Mouse (Mus musculus) kidney, embryonic 16.5 days (tissue): ENCODE data around the gene Sfxn5. TPM values are rescaled to one million over a fixed set of nuclear protein-coding genes. Genes with fewer than 3 reads are reported as not detected.

ENCODE experiments used
- ATAC-seq: fragments of 200-750 bp; cut with Nextera tagmentation; 2 replicates; pipeline ENCODE4 v1.8.0; 2017; ENCODE audit warnings: moderate TSS enrichment; ENCODE audit not compliant: low FRiP score, low TSS enrichment
- H3K27ac ChIP-seq: fragments of 300-500 bp; sonication (generic); 2 replicates; pipeline ENCODE4 v1.5.1; 2014; ENCODE audit warnings: low read length
- H3K27me3 ChIP-seq: fragments of 300-500 bp; sonication (generic); 2 replicates; pipeline ENCODE4 v1.6.1; 2014; ENCODE audit warnings: low read length, control low read depth, mixed read lengths; ENCODE audit not compliant: insufficient read depth
- H3K36me3 ChIP-seq: fragments of 300-500 bp; sonication (generic); 2 replicates; pipeline ENCODE4 v1.6.1; 2014; ENCODE audit warnings: low read length, control low read depth, mixed read lengths; ENCODE audit not compliant: insufficient read depth
- H3K4me1 ChIP-seq: fragments of 300-500 bp; sonication (generic); 2 replicates; pipeline ENCODE4 v1.6.1; 2014; ENCODE audit warnings: low read length, control low read depth, mixed read lengths; ENCODE audit not compliant: insufficient read depth
- H3K4me2 ChIP-seq: fragments of 300-500 bp; sonication (generic); replicated peaks from 2 replicates; pipeline ENCODE4 v1.6.1; 2014; ENCODE audit warnings: low read depth, low read length
- H3K4me3 ChIP-seq: fragments of 300-500 bp; sonication (generic); 2 replicates; pipeline ENCODE4 v1.5.1; 2014; ENCODE audit warnings: mild to moderate bottlenecking, low read length
- H3K9ac ChIP-seq: fragments of 300-500 bp; sonication (generic); replicated peaks from 2 replicates; pipeline ENCODE4 v1.6.1; 2014; ENCODE audit warnings: low read length
- H3K9me3 ChIP-seq: fragments of 300-500 bp; sonication (generic); 2 replicates; pipeline ENCODE4 v1.6.1; 2016; ENCODE audit warnings: low read length, control low read depth
- WGBS: fragments of 180-500 bp; shearing (Covaris S2); extraction: QIAGEN DNeasy Blood & Tissue Kit; methylation state at CpG from one replicate; pipeline ENCODE4 v1.1.7; 2014; 5-methylcytosine and 5-hydroxymethylcytosine counted together
- polyA plus RNA-seq: library from polyadenylated mRNA; unstranded; fragments of >200 nt; fragmentation: Nextera tagmentation; extraction: Ambion mirVana; gene quantifications from 2 replicates; pipeline ENCODE4 v1.2.1, GENCODE M21; 2015

Sfxn5 gene
- polyA plus RNA-seq, 1 experiment from 2014 or later = 9.2 TPM

DNA sequence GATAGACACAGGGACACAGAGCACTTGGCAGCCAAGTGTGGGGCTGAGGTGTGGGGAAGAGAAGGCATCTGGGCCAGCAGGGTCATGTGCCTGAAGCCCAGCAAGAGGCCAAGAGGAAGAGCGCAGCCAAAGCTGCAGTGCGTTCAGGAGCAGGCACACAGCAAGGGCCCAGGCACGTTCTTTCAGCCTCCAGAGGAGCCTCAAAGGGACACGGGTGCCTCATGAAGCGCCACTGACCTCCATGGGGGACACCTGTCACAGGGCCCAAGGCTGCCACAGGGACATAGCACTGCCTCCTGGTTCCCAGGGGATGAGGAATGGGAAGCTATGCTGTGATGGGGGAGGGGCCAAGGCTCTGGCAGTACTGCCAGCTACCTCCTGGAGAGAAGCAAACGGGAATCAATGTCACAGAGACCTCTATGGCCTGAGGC is 82.4 kb downstream of the Sfxn5 start:
- H3K4me1 ChIP-seq = 0 out of 2 replicates have a peak, but pooled peaks cover 10% of the 10 kb centered on the region
- ATAC-seq = no peak
- no peaks in the 10 kb centered on the region for H3K9me3 ChIP-seq
- H3K4me2 ChIP-seq = no peak overlapping the region
- no peak overlapping the region for H3K9ac ChIP-seq
- no peaks in the 10 kb centered on the region for H3K27me3 ChIP-seq
- no peaks in the 10 kb centered on the region for H3K36me3 ChIP-seq
- H3K27ac ChIP-seq = peak overlapping the region; percentile 11; the same call in 1 of the 2 replicates
- H3K4me3 ChIP-seq = no peak overlapping the region
- WGBS = 50% methylated on average over 6 of the region's 6 CpGs

DNA sequence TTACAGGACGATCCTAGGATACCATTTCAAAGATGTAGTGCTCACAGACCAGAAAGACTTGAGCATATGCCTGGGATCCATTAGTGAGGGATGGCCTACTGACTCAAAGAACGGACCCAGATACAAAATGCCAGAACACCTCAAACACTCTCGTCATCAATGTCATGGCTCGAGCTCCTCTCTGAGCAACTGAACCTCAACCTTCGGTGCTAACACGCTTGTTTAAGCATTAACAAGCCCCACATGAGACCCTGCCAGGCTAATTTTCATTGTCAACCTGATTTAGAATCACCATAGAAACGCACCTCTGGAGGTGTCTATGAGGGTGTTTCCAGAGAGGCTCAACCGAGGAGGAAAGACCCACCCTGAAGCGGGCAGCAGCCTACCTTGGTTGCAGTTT is 83.4 kb downstream of the Sfxn5 start:
- Histone ChIP-seq H3K27ac (no peak overlapping the region), H3K4me2 (no peak overlapping the region), H3K4me3 (no peak overlapping the region), H3K27me3 (no peaks in the 10 kb centered on the region), H3K4me1 (0 out of 2 replicates have a peak, but pooled peaks cover 10% of the 10 kb centered on the region), H3K9ac (no peak overlapping the region), H3K9me3 (no peaks in the 10 kb centered on the region), H3K36me3 (peaks cover 4% of the 10 kb centered on the region)
- no peak for ATAC-seq
- whole genome bisulfite sequencing = 72% methylated on average over 9 of the region's 9 CpGs

DNA sequence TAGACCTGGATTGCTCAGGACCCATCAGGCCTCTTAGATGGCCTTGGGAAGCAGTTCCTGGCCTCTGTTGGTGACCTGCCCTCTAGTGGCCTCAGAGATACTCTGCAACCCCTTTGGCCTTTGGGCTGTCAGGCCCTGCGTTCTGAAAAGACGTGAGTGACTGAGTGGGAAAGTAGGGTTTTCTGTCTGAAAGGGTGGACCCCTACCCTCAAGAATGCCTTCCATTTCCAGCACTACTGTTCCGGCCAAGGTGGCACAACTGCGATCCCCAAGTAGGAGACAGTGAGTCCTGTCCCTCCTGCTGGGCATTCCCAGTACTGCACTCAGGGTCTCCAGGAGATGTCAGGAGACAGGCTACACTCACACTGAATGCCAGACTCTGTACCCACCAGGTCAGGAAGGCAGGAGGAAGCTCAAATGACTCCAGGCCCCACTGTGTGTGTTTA is 94.2 kb downstream of the Sfxn5 start:
- 14% methylated on average over 4 of the region's 4 CpGs for WGBS
- Histone ChIP-seq H3K4me1 (no peaks in the 10 kb centered on the region), H3K9me3 (no peaks in the 10 kb centered on the region), H3K9ac (no peak overlapping the region), H3K4me2 (peak overlapping the region; percentile 44), H3K27ac (no peak overlapping the region), H3K36me3 (no peaks in the 10 kb centered on the region), H3K27me3 (no peaks in the 10 kb centered on the region), H3K4me3 (no peak overlapping the region)
- ATAC-seq = peak; percentile 68; the same call in 1 of the 2 replicates

DNA sequence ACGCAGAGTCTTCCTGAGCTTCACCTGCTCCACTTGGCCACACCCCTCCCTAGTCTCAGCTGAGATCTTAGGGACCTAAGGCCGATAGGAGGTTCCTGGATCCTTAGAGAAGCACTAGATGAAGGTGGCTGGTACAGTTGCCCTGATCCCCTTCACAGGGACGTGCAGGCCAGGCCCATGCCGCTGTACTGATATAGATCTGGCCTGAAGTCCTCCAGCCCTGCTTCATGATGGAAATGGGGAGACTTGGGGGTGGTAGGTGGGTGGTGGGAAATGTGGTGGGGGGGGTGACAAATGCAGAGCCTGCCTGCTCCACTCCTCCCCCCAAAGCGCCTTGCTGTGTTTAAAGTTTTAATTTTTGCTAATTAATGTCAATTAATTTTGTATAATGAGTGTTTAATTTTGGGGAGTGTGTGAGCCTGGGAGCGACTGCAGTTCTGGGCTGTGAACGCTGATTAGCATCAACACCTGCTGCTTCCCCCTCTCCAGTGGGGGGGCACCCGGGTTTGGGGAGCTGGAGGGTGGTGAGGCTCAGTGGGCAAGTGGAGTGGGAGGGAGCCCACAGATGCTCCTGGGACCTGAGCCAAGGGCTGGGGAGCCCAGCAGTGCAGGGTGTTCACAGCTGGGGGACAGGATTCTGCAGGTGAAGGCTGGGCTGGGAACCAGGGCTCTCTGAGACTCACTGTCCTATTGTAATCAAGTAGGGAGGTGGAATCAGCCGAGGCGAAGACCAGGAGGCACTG is 95.5 kb downstream of the Sfxn5 start:
- Histone ChIP-seq H3K9me3 (no peaks in the 10 kb centered on the region), H3K27me3 (no peaks in the 10 kb centered on the region), H3K36me3 (no peaks in the 10 kb centered on the region), H3K9ac (no peak overlapping the region), H3K4me3 (no peak overlapping the region), H3K27ac (no peak overlapping the region), H3K4me2 (no peak overlapping the region), H3K4me1 (peaks cover 4% of the 10 kb centered on the region)
- no peak for ATAC-seq
- 67% methylated on average over 10 of the region's 10 CpGs for WGBS

DNA sequence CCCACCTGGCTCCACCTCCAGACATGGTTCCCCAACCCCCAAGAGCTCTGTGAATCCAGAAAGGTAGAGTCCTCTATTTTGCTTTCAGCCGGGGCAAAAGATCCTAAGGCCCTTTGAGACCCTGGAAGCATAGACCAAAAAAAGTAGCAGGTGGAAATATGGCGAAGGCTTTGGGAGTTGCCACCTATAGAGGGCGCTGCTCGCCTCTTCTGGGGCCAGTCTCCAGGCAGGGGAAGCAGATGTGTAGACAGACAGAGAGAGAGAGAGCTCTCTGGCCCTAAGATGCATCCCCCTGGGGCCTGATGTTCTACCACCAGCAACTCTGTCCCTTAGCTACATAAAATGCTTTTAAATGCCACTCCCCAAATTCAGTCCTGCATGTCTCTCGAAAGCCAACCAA is 96.2 kb downstream of the Sfxn5 start:
- Histone ChIP-seq H3K4me3 (no peak overlapping the region), H3K36me3 (no peaks in the 10 kb centered on the region), H3K9me3 (no peaks in the 10 kb centered on the region), H3K27me3 (no peaks in the 10 kb centered on the region), H3K4me2 (no peak overlapping the region), H3K27ac (no peak overlapping the region), H3K9ac (no peak overlapping the region), H3K4me1 (peaks cover 12% of the 10 kb centered on the region)
- ATAC-seq = no peak
- WGBS = 47% methylated on average over 5 of the region's 5 CpGs

DNA sequence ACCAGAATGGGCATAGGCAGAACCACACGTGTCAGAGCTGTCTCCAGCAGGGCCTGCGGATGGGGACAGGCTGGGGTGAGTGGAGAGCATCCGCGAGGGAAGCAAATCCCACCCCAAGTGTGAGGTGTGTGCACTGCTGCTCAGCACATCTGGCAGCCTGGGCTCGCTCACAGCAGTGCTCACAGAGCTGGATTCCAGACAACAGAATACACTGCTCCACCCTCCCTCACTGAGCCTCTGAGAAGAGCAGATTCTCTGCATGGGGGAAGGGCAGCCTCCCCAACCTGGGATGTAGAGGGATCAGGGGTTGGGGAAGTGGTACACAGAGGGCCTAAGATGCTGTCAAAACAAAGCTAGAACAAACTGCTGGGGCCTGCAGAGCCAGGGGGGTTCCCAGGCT is 98.4 kb downstream of the Sfxn5 start:
- no peak overlapping the region for H3K9ac ChIP-seq
- no peak overlapping the region for H3K4me2 ChIP-seq
- H3K4me3 ChIP-seq = no peak overlapping the region
- no peak for ATAC-seq
- no peaks in the 10 kb centered on the region for H3K9me3 ChIP-seq
- H3K36me3 ChIP-seq = no peaks in the 10 kb centered on the region
- peaks cover 21% of the 10 kb centered on the region for H3K4me1 ChIP-seq
- no peak overlapping the region for H3K27ac ChIP-seq
- WGBS = 57% methylated on average over 5 of the region's 5 CpGs
- H3K27me3 ChIP-seq = no peaks in the 10 kb centered on the region

DNA sequence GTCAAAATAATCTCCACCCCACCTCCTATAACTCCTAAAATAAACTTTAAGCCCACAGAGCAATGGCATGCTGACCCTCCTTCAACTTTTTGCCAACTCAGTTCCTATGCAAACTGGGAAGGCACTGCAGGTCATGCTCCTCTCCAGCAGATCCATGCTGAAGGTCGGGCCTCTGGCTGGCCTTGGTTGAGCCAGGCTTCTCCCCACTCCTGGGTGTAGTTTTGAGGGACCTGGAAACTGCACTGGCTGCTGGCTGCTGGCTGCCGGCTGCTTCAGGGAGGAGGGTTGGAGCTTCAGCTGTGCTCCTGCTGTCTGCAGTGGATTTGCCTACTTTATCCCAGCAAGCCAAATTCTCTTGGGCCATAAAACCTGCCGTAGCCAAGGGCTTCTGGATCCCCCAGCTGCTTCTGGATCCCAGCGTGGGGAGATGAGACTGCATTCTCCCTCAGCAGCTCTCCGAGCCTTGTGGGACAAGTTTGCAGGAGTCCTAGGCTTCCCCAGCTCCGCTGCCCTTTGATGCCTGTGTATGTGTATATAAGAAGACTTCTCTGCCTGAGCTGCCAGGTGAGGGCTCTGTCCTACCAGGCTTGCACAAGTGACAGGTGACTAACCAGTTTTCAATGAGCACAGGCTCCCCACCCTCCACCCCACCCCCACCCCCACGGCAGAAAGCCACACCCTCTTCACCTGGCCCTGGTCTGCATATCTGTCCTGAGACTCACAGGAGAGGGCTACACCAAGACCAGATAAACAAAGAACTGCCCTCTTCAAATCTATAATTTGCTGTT is 100.2 kb downstream of the Sfxn5 start:
- Histone ChIP-seq H3K27ac (peak overlapping the region; percentile 43; the same call in 1 of the 2 replicates), H3K4me3 (no peak overlapping the region), H3K4me1 (peaks cover 21% of the 10 kb centered on the region), H3K36me3 (no peaks in the 10 kb centered on the region), H3K9ac (no peak overlapping the region), H3K27me3 (no peaks in the 10 kb centered on the region), H3K4me2 (no peak overlapping the region), H3K9me3 (no peaks in the 10 kb centered on the region)
- WGBS = 24% methylated on average over 7 of the region's 7 CpGs
- no peak for ATAC-seq

DNA sequence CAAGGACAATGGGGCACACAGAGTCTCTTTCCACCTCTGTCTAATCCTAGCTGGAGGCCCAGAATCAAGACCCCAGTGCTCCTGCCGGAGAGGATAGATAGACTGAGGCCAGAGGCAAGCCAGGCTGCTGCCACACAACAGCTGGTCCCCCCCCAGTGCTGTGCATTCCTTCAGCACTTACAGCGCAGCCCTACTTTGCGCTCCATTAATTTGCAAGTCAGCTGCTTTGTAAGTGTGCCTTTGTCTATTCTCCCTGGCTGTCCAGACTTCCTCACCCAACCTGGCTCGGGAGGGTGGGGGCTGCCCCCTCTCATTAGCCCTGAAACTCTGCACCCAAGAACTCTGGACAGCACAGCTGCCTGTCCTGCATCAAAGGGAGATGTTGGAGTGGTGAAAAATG is 101.2 kb downstream of the Sfxn5 start:
- ATAC-seq = peak; percentile 52
- no peak overlapping the region for H3K4me3 ChIP-seq
- peaks cover 21% of the 10 kb centered on the region for H3K4me1 ChIP-seq
- H3K9ac ChIP-seq = no peak overlapping the region
- H3K4me2 ChIP-seq = no peak overlapping the region
- 26% methylated on average over 4 of the region's 4 CpGs for WGBS
- H3K27ac ChIP-seq = no peak overlapping the region
- no peaks in the 10 kb centered on the region for H3K9me3 ChIP-seq
- H3K27me3 ChIP-seq = no peaks in the 10 kb centered on the region
- H3K36me3 ChIP-seq = no peaks in the 10 kb centered on the region

DNA sequence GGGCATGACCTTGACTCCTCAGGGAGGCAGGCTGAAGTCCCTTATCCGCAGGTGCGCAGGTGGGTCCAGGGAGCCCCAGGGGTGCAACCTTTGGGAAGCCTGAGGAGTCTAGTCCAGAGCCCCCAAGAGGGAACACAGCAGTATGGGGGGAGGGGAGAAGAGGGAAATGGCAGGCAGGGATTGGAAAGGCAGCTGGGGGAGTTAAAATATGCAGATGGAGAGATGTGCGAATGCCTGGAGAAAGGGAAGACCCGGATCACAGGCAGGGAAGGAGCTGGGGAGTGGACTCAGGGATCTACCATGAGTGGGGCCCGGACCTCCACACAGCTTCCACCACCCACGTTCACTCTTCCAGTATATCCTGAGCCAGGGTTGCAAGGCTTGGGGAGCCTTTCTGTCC is 101.8 kb downstream of the Sfxn5 start:
- H3K4me1 ChIP-seq = peaks cover 21% of the 10 kb centered on the region
- H3K4me3 ChIP-seq = no peak overlapping the region
- H3K27me3 ChIP-seq = no peaks in the 10 kb centered on the region
- H3K36me3 ChIP-seq = no peaks in the 10 kb centered on the region
- H3K4me2 ChIP-seq = no peak overlapping the region
- WGBS = 25% methylated on average over 6 of the region's 6 CpGs
- no peaks in the 10 kb centered on the region for H3K9me3 ChIP-seq
- no peak overlapping the region for H3K9ac ChIP-seq
- no peak overlapping the region for H3K27ac ChIP-seq
- ATAC-seq = peak; percentile 20; the same call in 1 of the 2 replicates

DNA sequence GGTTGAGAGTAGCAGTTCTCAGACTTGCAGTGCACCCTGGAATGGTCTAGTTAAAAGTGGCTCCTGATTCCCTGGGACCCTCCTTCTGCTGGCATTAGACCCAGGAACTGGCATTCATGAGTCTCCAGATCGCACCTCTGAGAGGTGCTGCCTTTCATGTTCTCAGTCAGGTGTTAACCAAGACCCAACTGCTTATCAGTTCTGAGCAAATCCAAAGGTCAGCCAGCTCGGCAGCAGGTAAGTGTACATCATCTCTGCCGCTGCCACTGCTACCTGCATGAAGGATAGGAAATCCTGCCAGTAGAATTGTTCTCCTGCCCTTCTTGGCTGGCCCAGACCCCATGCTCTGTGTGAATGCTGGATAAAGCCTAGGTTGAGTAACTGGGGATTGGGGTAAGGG is 102.5 kb downstream of the Sfxn5 start:
- no peaks in the 10 kb centered on the region for H3K36me3 ChIP-seq
- 65% methylated on average over 3 of the region's 3 CpGs for WGBS
- no peaks in the 10 kb centered on the region for H3K27me3 ChIP-seq
- ATAC-seq = no peak
- H3K4me3 ChIP-seq = no peak overlapping the region
- peaks cover 21% of the 10 kb centered on the region for H3K4me1 ChIP-seq
- H3K9me3 ChIP-seq = no peaks in the 10 kb centered on the region
- no peak overlapping the region for H3K4me2 ChIP-seq
- no peak overlapping the region for H3K9ac ChIP-seq
- H3K27ac ChIP-seq = no peak overlapping the region; the same call in 1 of the 2 replicates
